Mouse (Mus musculus): Measurements from ENCODE around the gene Ebf4. TPM values are rescaled to one million over a fixed set of nuclear protein-coding genes. Genes with fewer than 3 reads are reported as not detected.
A peak's percentile ranks its signal among the peaks of the same experiment; 100 is the strongest.
"Not testable (repeated sequence)": the region's sequence is repeated elsewhere in the genome, so short reads cannot be mapped to it uniquely, and the experiment has no call there.

The Ebf4 gene
- polyA plus RNA-seq, 2 experiments from 2014 or later: not detected

DNA sequence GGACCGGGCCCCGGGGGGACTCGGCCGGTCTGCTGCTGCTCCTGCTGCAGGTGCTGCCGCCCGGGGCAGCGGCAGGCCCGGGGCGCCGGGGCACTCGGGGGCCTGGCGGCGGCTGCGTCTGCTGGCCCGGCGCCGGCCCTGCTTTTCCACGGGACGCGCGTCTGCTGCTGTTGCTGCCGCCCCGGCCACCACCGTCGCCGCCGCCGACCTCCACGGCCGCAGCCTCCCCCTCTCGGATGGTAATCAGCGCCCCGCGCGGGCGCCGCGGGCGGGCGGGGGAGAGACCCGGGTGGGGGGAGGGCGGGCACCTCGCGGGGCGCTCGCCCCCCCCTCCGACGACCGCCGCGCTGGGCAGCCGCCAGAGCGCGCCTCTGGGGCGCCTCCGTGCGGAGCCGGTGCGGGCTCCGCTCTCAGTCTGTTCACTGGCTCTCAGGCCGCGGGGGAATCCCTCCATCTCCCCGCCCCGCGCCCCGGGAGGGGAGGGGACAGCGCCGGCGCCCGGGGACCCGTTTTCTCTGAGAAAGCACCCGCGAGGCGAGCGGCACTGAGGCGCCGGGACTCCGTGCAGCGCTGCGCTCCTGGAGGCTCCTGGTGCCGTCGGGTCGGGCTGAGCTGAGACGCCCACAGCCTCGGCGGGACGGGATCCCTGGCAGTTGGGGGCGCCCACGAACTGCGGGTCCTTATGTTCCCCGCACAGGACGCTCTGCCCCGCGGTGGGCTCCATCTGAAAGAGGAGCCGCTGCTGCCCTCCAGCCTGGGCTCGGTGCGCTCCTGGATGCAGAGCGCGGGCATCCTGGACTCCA is 563 bp downstream of the Ebf4 start:
- peak; percentile 30 for ATAC-seq

DNA sequence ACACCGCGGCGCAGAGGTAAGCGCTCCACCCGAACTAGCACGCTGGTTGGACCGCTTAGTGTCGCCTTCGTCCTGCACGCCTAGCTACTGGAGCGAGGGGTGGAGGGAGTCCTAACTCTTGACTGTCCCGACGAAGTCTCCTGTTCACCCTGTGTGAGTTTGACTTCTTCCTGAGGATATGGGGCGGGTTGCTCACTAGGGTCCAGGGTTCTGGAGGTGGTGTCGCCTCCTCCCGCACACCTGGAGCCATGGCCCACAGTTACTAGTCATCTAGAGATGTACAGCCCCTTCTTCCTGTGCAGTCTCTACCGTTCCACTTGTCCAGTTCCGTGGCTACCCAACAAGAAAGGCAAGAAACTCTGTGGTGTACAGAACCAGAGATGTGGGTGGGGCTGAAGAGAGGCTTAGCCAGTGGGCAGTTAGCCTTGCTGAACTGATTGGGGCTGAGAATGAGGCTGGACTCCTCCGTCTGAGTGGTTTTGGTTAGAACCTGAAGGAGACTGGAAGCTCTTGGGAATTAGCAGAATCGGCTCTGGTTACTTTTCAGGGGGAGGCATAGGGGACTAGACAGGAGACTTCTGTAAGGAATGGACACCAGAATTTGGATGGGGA is 1.3 kb downstream of the Ebf4 start:
- ATAC-seq: no peak

DNA sequence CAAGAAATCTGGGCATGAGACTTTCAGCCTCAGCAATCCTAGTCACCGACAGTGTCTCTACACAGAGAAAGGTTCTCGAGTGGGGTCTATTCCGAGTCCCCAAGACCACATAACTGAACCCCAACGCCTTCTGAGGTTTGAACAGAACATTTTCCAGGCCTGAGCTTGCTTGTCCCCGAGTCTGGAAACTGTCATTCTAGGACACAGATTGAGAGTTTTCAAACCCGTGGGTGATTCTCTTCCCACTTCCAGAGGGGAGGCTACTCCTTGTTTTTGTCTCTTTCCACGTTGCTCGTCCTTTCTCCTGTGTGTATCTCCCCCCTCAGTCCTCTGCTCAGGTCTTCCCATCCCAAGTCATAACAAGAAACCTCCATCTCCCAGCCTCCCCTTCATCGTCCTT is 2.6 kb downstream of the Ebf4 start:
- no peak for ATAC-seq

DNA sequence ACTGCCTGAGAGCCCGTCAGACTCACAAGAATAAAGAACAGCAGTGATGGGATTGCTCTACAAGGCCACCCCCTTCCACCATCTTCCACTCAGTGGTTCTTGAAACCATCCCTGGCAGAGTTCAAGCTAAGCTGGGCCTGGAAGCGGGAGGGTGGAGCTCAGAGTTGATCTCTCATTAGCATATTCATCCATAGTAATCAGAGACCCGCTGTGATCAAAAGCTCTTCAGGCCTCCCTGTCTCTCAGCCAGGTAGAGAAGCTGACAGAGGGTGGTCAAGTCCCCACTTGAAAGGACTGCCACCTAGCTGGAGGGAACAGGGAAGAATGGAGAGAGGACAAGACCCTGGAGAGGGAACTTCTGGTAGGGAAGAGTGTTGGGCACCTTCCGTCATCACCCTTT is 8.0 kb downstream of the Ebf4 start:
- no peak for ATAC-seq

DNA sequence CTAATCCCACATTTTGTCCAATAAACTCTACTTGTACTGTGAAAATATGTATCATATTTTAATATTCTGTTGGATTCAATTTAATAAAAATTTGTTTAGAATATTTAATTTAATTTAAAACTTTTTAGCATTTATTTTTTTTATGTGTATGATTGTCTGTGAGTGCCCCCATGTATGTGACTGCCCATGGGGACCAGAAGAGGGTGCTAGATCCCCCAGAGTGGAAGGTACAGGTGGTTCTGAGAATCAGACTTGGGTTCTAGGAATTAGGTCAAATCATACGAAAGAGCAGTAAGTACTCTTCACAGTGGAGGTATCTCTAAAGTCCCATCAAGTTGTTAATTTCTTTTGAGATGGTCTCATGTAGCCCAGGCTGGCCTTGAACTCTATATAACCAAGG is 32.1 kb downstream of the Ebf4 start:
- ATAC-seq: no peak

DNA sequence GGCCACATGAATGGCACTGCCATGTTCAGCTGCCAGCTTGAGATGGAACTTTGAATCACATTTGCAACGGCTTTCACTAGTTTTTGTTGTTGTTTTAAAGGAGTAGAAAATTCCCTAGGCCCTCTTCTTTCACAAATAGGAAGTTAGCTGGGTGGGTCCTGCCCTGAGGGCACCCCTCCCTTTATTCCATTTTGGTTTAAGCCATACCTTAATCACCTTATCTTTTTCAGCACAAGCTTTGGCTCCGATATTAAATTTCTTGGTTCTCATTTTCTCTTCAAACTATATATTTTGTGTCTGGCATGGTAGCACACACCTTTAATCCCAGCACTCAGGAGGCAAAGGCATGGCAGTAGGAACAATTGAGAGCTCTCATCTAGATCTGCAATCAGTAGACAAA is 34.5 kb downstream of the Ebf4 start:
- no peak for ATAC-seq

DNA sequence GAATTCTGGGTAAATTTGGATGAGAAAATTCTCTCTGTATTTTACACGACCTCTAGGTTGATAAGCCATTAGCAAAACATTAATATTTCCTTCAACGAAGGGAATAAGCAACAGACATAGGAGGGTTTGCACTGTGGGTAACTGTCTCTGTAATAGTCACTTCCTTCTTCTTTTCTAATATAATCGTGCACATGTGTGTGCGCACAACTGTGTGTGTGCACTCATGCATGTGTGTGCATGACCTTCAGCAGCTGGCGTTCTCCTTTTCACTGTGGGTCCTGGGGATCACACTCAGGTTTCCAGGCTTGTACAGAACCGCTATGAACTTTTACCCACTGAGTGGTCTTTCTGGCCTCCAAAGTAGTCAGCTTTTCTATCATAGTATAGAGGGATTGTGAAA is 40.1 kb downstream of the Ebf4 start:
- ATAC-seq: no peak

DNA sequence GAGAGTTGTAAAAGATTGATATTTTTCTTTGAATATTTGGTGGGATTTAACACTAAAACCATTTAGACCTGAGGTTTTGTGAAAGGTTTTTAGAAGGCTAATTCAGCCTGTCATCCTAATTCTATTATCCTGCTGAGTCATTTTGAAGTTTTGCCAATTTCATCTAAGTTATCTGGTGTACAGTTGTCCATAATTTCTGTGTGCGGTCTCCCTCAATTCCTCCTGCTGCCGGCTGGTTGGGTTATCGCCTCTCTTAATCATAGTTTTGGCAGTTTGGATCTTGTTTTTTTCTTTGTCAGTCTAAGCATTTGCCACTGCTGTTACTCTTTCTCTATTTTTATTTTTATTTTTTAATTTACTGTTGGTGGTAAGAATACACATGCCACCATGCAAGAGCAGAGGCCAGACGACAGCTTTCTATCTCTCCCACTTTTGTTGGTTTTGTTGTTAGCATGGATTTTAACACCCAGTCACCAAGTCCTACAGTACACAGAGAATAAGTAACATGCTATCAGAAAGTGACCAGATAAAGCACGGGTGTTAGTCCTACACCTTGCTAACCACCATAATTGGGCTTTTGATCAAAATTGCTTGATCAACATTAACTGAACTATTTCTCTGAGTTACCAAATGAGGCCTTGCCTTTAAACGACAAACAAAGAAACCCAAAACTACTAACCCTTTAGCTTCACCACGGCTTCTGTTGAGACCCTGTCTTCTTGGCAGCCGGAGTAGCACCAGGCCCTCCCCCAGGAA is 45.7 kb downstream of the Ebf4 start:
- no peak for ATAC-seq

DNA sequence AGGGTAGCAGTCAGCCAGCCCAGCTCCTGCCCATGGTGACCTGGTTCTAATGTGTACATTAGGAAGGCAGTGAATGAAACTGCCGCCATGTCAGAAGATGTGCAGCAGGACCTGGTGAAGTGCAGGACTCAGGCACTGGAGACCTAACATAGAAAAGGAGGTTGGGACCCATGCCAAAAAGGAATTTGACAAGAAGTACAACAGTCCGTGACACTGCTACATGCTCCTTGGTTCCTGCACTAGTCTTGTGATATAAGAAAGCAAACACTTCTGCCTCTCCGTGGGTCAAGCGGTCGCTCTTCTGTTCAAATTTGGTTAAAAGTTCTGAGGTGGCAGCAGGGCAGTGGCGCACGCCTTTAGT is 46.2 kb downstream of the Ebf4 start:
- no peak for ATAC-seq

DNA sequence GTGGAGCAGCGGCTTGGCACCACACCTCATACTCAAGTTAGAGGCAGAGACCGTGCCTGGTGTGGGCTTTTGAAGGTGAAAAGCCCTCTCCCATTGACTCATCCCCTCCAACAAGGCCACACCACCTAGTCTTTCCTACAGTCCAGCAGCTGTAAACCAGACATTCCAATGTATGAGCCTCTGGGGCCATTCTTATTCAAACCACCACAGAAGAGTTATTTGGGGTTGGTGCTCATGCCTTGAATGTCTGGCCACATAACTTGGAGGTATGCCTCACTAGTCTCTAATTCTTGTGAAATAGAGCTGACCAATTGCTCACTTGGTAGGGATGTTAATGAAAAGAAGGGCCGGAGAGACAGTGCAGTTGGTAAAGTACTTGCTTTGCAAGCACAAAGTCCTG is 55.4 kb downstream of the Ebf4 start:
- no peak for ATAC-seq

DNA sequence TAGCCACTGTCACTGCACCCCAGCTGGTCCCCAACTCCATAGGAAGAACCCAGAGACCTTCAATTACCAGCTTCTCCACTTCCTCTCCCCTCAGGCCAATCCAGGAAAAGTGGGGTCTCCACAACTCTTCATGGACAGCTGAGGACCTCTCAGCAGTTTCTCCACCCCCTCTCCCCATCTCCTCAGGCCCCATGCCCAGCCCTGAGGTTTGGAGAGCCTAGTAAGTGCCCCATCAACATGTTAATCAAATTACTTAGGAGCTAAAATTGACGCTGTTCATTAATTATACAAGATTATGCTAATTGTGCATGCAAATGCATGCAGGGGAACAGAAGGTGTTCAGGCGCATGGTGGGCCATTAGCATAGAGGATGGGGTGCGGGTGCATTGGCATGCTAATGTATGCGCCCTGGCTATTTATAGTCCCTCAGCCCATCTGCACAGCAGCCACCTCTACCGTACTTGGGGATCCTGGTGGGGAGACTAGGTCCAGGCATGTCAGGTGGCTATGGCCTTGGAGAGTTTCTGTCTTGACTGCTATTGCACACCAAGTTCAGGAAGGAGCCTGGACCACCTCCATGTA is 56.9 kb downstream of the Ebf4 start:
- ATAC-seq: no peak

DNA sequence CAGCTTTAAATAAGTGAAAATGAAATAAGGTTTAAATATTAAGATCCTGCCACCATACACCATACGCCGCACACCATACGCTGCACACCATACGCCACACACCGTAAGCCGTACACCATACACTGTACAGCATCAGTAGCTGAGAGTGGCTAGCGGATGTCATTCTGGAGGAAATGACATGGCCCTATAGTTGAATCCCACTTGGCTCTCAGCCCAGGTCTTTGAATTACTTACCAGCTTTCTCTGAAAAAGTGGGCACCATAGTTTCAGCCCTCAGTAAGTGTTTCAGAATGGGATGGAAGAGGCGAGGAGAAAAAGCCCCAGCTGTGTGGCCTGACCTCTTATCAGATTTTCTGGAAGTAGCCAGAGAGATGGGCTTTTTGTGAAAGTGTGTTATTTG is 58.4 kb downstream of the Ebf4 start:
- no peak for ATAC-seq

DNA sequence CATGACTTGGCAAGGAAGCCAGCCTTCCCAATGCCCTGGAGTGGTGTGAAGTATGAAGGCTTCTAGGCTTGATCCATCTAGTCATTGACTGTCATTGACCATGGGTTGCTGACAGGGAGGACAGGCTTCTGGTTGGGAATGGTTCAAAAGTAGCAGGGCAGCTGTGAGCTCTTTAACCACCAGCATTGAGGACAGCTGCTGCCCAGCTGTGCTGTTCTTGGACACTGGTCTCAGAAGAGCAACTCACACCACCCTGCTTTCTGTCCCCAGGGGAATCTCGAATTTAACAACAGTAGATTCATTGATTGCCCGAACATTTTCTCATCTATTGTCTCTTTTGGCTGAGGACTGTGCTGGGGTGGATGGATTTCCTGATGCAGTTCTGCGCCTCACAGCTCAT is 58.9 kb downstream of the Ebf4 start:
- no peak for ATAC-seq

DNA sequence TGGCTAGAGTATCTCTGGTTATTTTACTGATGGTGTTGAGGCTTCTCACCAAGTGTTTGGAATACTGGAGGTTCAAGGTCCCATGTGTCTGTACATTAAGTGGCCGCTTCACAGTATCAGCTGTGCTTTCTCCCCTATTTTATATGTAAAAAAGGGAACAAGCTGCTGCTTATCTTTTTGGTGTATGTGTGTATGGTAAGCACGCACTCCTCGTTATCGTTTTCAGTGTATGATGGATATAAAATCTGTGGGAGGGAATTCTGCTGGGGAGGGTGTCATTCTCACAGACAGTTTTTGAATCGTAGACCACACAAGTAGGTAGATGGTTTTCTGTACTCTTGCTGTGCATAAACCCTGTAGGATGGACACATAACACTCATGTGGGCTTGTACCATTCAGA is 62.6 kb downstream of the Ebf4 start:
- no peak for ATAC-seq

DNA sequence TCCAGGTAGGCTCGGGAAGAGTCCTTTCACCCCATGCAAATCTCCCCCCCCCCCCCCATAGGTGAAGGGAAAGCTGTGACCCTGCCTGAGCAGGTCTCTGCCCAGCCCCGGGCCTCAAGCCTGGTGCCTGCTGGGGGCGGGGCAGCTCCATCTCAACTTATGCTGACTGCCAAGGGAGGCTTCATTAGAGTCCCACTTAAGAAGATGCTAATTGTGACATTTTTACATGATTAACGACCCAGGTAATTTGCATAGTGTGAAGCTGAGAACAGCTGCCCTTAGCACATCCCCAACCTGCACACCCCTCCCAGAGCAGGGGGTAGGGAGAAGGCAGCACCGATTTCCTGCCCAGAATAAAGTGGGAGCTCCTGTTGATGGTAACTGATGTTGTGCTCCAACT is 63.9 kb downstream of the Ebf4 start:
- no peak for ATAC-seq

DNA sequence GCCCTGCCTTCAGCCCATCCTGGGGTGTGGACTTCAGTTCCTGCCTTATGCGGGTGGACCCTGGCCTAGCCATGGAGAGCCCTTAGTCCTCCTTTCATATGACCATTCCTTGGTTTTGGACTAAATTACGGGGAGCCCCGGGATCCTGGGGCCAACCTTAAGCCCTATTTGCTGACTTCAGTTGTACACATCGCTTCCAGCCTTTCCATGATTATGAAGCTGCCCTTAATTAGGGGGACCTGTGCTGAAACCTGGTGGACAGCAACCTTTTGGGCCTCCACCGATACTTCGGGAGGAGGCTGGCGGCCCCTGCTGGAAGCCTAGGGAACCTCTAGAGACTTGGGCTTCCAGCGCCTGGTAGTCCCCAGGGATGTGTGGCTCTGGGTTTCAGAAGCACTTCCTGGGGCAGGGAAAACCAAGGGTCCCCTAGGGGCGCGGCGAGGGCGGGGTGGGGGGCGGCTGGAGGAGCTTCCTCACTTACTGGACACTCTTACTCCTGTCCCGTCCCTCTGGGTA is 67.6 kb downstream of the Ebf4 start:
- ATAC-seq: no peak

DNA sequence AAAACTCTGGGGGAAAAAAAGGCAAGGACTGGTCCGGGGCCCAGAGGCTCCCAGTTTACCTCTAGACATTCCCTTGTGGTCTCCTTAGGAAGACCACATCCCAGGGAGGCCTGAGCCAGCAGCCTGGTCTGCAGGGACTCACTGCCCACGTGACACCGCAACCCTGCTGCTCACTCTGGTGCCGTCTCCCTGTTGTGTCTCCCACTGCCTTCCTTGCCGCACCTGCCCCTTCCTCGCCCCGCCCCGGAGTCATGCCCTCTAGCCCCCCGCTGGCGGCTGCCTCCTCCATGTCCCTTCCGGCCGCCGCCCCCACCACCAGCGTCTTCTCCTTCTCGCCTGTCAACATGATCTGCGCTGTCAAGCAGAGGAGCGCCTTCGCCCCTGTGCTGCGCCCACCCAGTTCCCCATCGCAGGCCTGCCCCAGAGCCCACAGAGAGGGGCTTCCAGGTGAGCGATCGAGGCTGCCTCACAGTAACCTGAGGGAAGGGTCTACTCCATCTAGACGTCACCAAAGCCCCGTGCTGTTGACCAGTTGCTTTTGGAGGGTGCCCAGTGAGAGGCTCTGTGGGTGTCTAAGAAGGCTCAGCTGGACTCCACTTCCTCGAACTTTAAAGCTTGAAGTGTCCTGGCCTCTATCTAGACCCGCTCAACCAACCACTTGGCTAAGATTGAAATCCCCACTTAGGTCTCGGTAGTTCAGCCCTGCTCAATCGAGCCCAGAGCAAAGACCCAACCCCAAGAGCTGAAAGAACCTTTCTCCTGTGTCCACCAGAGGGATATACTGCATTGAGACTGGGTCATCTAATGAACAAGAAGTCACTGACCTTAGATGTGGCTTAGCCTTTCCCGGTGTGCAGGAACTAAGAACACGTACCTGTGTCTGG is 70.5 kb downstream of the Ebf4 start:
- no peak for ATAC-seq

DNA sequence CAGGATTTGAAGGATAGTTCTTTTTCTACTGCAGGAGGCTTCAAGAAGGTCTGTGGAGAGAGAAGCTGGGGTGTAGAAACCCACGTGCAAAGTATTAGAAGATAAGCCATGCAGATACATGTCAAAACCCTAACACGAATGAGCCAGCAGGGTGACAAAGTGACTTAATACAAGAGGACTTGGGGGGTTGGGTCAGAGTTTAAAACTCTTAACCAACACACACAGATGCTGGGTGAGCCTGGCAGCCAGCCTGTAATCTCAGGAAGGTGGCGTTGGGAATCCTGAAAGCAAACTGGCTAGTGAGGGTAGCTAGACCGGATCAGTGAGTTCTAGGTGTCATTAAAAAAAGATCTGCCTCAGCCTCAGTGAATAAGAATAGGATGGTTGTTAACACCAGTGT is 72.4 kb downstream of the Ebf4 start:
- no peak for ATAC-seq

DNA sequence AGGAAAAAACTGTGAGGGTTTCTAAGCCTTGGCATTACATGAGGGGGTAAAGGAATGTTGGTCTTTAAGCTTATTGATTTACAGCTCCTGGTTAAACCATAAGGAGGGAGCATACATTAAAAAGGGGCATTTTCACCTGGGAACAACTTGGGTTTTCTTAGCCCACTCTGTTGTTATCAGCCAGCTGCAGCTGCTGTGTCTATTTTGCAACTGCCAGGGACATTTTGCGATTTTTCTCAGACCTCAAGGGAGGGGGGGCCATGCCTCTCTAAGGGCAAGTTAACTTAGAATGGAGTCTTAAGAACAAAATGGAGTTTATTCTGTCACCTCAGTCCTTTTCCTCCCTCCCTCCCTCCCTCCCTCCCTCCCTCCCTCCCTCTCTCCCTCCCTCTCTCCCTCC is 78.1 kb downstream of the Ebf4 start:
- not testable (repeated sequence) for ATAC-seq

DNA sequence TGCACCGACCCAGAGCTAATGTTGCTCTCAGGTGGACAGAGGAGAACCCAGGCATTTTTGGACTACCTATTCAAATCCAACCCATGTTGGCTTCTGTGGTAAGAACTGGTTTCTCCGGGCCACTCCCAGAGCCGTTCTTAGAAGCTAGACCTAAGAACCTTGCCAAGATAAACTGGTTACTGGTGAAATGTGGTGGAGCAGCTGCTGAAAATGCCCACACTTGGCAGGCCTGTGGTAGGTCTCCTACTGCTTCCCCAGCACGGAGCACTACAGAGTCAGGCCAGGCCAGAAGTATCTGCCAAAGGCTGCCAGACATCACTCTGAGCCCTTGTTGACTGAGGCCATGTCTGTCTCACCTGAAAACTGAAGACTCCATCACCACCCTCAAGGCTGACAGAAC is 80.0 kb downstream of the Ebf4 start:
- ATAC-seq: no peak

DNA sequence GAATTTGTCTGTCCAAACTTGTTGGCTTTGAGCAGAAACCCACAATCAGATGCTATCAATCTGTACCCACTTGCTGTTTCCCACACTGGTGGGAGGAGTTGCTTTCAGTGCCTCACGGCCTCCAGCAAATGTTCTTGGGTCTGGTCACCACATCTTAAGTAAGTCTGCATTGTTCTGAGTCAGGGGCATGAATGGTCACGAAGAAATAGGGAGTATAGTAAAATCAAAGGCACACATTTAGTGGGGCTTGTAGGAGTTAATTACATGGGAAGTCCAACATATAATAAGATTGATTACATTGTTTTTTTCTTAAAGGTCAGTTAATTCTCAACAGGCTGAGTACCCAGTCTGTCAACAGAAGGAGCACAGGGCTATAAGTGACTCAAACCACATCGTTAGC is 88.2 kb downstream of the Ebf4 start:
- no peak for ATAC-seq

DNA sequence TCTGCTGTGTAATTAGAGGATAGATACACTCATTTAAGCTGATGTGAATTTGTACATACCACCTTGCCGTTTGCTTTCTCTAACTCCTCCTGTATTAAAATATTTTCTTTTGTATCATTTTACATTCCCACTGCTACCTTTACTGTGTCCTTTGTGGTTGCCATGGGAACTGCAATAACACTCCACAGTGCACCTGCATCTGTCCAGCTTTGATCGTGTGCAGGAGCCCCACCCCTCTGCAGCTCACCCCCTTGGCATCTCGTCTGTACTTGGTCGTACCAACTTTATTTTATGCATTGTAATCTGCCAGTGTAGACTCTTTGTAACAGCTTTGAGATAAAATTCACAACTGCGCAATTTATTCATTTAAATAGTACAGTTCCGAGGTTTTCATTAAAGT is 88.9 kb downstream of the Ebf4 start:
- ATAC-seq: no peak
